Mouse (Mus musculus) cerebellum, adult 2 months (tissue): ENCODE data around the gene Insr. TPM values are rescaled to one million over a fixed set of nuclear protein-coding genes. Genes with fewer than 3 reads are reported as not detected.
"Not testable (repeated sequence)": the region's sequence is repeated elsewhere in the genome, so short reads cannot be mapped to it uniquely, and the experiment has no call there.

Source experiments
- DNase-seq, 2 experiments: peaks; one replicate each; pipeline ENCODE4 v3.0.0; 2021
- H3K27ac ChIP-seq: fragments of 200-500 bp; 2 replicates; pipeline ENCODE4 v1.5.1; 2012; ENCODE audit warnings: low read length, control low read depth, inconsistent platforms; ENCODE audit not compliant: insufficient read depth
- H3K27me3 ChIP-seq: fragments of 200-500 bp; 2 replicates; pipeline ENCODE4 v1.6.1; 2012; ENCODE audit warnings: inconsistent platforms, mild to moderate bottlenecking, low read length, moderate library complexity; ENCODE audit not compliant: control insufficient read depth, insufficient read depth
- H3K4me1 ChIP-seq: fragments of 200-500 bp; 2 replicates; pipeline ENCODE4 v1.6.1; 2011; ENCODE audit warnings: low read length; ENCODE audit not compliant: control insufficient read depth, insufficient read depth
- H3K4me3 ChIP-seq: fragments of 200-500 bp; replicated peaks from 2 replicates; pipeline ENCODE3; 2011; ENCODE audit warnings: mild to moderate bottlenecking, low read depth, low read length, control low read depth; ENCODE audit not compliant: insufficient read depth
- CTCF ChIP-seq: fragments of 200-500 bp; IDR thresholded peaks from 2 replicates; pipeline ENCODE4 v1.5.1; 2011; ENCODE audit warnings: low read depth, mild to moderate bottlenecking, control low read depth, low read length, moderate library complexity, borderline replicate concordance; ENCODE audit not compliant: insufficient read depth
- POLR2A ChIP-seq: fragments of 200-500 bp; IDR thresholded peaks from 2 replicates; pipeline ENCODE4 v1.6.1; 2011; ENCODE audit warnings: low read length, control low read depth, borderline replicate concordance; ENCODE audit not compliant: insufficient read depth
- WGBS: fragments of 180-500 bp; shearing (Covaris S2); methylation state at CpG from one replicate; pipeline ENCODE4 v1.1.7; 2018; 5-methylcytosine and 5-hydroxymethylcytosine counted together
- polyA plus RNA-seq: library from polyadenylated mRNA; depleted of rRNA; stranded (reverse); fragments of >200 nt; gene quantifications from 2 replicates; pipeline ENCODE4 v1.2.3, GENCODE M21; 2012

Insr gene
- polyA plus RNA-seq, 1 experiment, result 16.2 TPM

GRCm38 (mm10) chr8:3311482-3311881 is 32.1 kb upstream of the Insr start:
- no peak for TF ChIP-seq CTCF
- TF ChIP-seq POLR2A, result no peak
- Histone ChIP-seq H3K4me3 (no peak overlapping the region), H3K4me1 (no peaks in the 10 kb centered on the region), H3K27ac (no peak overlapping the region), H3K27me3 (no peaks in the 10 kb centered on the region)
- no peak for DNase-seq
- 67% methylated on average over 4 of the region's 4 CpGs for WGBS

GRCm38 (mm10) chr8:3309636-3310035 is 30.2 kb upstream of the Insr start:
- no peak for DNase-seq
- no peaks in the 10 kb centered on the region for H3K4me1 ChIP-seq
- TF ChIP-seq POLR2A (no peak), CTCF (no peak)
- no peak overlapping the region for H3K27ac ChIP-seq
- 83% methylated on average over 11 of the region's 11 CpGs for WGBS
- no peaks in the 10 kb centered on the region for H3K27me3 ChIP-seq
- no peak overlapping the region for H3K4me3 ChIP-seq

- H3K27ac ChIP-seq, H3K4me1 ChIP-seq, H3K4me3 ChIP-seq, H3K27me3 ChIP-seq, DNase-seq: not testable (repeated sequence)
- WGBS, result 90% methylated on average over 13 of the region's 13 CpGs
Observed at GRCm38 (mm10) chr8:3308205-3308800, 28.9 kb upstream of the Insr start.

- no peak overlapping the region for H3K4me3 ChIP-seq
- no peaks in the 10 kb centered on the region for H3K4me1 ChIP-seq
- TF ChIP-seq CTCF (no peak), POLR2A (no peak)
- H3K27ac ChIP-seq, result no peak overlapping the region
- H3K27me3 ChIP-seq, result no peaks in the 10 kb centered on the region; the same call in 1 of the 2 replicates
- no peak for DNase-seq
- WGBS, result 59% methylated on average over 2 of the region's 2 CpGs
Observed at GRCm38 (mm10) chr8:3302131-3302530, 22.7 kb upstream of the Insr start.

- no peaks in the 10 kb centered on the region; the same call in 1 of the 2 replicates for H3K27me3 ChIP-seq
- TF ChIP-seq POLR2A, result no peak
- TF ChIP-seq CTCF, result no peak
- no peak overlapping the region for H3K4me3 ChIP-seq
- H3K27ac ChIP-seq, result no peak overlapping the region
- no peaks in the 10 kb centered on the region for H3K4me1 ChIP-seq
- 81% methylated on average over 5 of the region's 5 CpGs for WGBS
- no peak for DNase-seq
Observed at GRCm38 (mm10) chr8:3299322-3299721, 19.9 kb upstream of the Insr start.

GRCm38 (mm10) chr8:3285824-3286223 is 6.4 kb upstream of the Insr start:
- H3K27me3 ChIP-seq, result no peaks in the 10 kb centered on the region
- no peaks in the 10 kb centered on the region for H3K4me1 ChIP-seq
- TF ChIP-seq CTCF, result no peak
- no peak for TF ChIP-seq POLR2A
- no peak overlapping the region for H3K4me3 ChIP-seq
- no peak for DNase-seq
- H3K27ac ChIP-seq, result no peak overlapping the region
- 35% methylated on average over 2 of the region's 2 CpGs for WGBS

GRCm38 (mm10) chr8:3284656-3285055 is 5.2 kb upstream of the Insr start:
- no peaks in the 10 kb centered on the region for H3K4me1 ChIP-seq
- 75% methylated on average over 4 of the region's 4 CpGs for WGBS
- no peaks in the 10 kb centered on the region for H3K27me3 ChIP-seq
- H3K4me3 ChIP-seq, result no peak overlapping the region
- no peak for DNase-seq
- no peak for TF ChIP-seq CTCF
- no peak overlapping the region for H3K27ac ChIP-seq

- TF ChIP-seq CTCF (no peak), POLR2A (no peak)
- H3K27ac ChIP-seq, result no peak overlapping the region
- H3K4me1 ChIP-seq, result peaks cover 8% of the 10 kb centered on the region; the same call in 1 of the 2 replicates
- 88% methylated on average over 3 of the region's 3 CpGs for WGBS
- no peak for DNase-seq
- no peaks in the 10 kb centered on the region for H3K27me3 ChIP-seq
- no peak overlapping the region for H3K4me3 ChIP-seq
Observed at GRCm38 (mm10) chr8:3281296-3281695, 1.9 kb upstream of the Insr start.
